Mouse (Mus musculus): ENCODE data around the gene Acp2.

Gene Acp2

GRCm38 (mm10) chr2:91256256-91257125, 53.8 kb downstream of the Acp2 start:
- no peak for DNase-seq (ENCODE audit: low read depth, low spot score)

GRCm38 (mm10) chr2:91257126-91257980, 54.7 kb downstream of the Acp2 start:
- DNase-seq (ENCODE audit: low read depth, low spot score): no peak

- no peak for DNase-seq (ENCODE audit: low read depth, low spot score)
These were observed 55.4 kb downstream of the Acp2 start for GRCm38 (mm10) chr2:91258054-91258453.

GRCm38 (mm10) chr2:91258830-91259229, 56.1 kb downstream of the Acp2 start:
- no peak for DNase-seq (ENCODE audit: low read depth, low spot score)

- DNase-seq (ENCODE audit: low read depth, low spot score): no peak
These were observed 56.8 kb downstream of the Acp2 start for GRCm38 (mm10) chr2:91259493-91259892.
